Mouse (Mus musculus) stomach, embryonic 15.5 days (tissue): ENCODE data around the gene Wdr1. TPM values are rescaled to one million over a fixed set of nuclear protein-coding genes. Genes with fewer than 3 reads are reported as not detected.

Source experiments
- ATAC-seq: fragments of 200-750 bp; cut with Nextera tagmentation; 2 replicates; pipeline ENCODE4 v1.8.0; 2017; ENCODE audit warnings: low read depth, moderate number of reproducible peaks, moderate TSS enrichment; ENCODE audit not compliant: insufficient read depth, low FRiP score
- H3K27ac ChIP-seq: fragments of 300-500 bp; sonication (generic); 2 replicates; pipeline ENCODE4 v1.5.1; 2015; ENCODE audit warnings: mild to moderate bottlenecking, inconsistent platforms
- H3K27me3 ChIP-seq: fragments of 300-500 bp; sonication (generic); replicated peaks from 2 replicates; pipeline ENCODE4 v1.6.1; 2015; ENCODE audit warnings: inconsistent platforms
- H3K36me3 ChIP-seq: fragments of 300-500 bp; sonication (generic); 2 replicates; pipeline ENCODE4 v1.6.1; 2015; ENCODE audit warnings: inconsistent platforms
- H3K4me1 ChIP-seq: fragments of 300-500 bp; sonication (generic); 2 replicates; pipeline ENCODE4 v1.6.1; 2015; ENCODE audit warnings: inconsistent platforms
- H3K4me2 ChIP-seq: fragments of 300-500 bp; sonication (generic); 2 replicates; pipeline ENCODE4 v1.6.1; 2015; ENCODE audit warnings: mild to moderate bottlenecking, inconsistent platforms
- H3K4me3 ChIP-seq: fragments of 300-500 bp; sonication (generic); replicated peaks from 2 replicates; pipeline ENCODE4 v1.5.1; 2015; ENCODE audit warnings: inconsistent platforms
- H3K9ac ChIP-seq: fragments of 300-500 bp; sonication (generic); 2 replicates; pipeline ENCODE4 v1.6.1; 2015; ENCODE audit warnings: inconsistent platforms
- H3K9me3 ChIP-seq: fragments of 300-500 bp; sonication (generic); 2 replicates; pipeline ENCODE4 v1.6.1; 2016; ENCODE audit warnings: inconsistent platforms
- WGBS: fragments of 180-500 bp; shearing (Covaris S2); methylation state at CpG from one replicate; pipeline ENCODE4 v1.1.7; 2015; 5-methylcytosine and 5-hydroxymethylcytosine counted together
- polyA plus RNA-seq: library from polyadenylated mRNA; unstranded; fragments of >200 nt; fragmentation: Nextera tagmentation; extraction: Ambion mirVana; gene quantifications from 2 replicates; pipeline ENCODE4 v1.2.1, GENCODE M21; 2015

The Wdr1 gene
- polyA plus RNA-seq, 1 experiment from 2014 or later, result 227 TPM

DNA sequence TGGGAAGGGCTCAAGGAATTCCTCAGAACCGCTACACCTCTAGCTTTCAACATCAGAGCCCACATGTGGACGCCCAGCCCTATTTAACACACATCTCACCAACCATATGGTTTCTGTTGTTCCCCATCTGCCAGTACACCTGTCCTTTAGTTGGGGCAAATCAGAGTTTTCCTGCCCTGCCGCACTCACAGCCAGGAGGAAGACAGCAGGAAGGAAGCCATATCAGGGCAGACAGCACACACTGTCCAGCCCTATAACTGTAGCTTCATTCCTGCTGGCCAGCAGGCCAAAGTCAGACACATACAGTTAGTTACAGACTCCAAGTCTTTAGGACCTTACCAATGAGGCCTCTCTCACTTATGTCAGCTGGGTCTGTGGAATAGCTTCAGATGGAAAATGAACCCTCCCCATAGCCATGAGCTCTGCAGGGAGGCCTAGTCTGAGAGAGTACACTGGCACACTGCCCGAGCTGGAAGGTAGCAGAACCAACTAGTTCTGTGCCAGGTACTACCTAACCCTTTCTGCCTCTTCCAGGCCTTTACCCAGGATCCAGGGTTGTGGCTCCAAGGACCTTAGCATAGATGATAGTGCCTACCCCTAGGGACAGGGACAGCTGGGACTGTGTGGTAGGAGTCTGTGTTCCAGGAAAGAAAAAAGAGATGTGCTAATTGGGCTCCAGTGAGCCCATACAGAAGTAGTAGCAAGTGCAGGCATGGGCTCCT lies 19.4 kb downstream of the Wdr1 start:
- Histone ChIP-seq H3K4me1 (no peaks in the 10 kb centered on the region), H3K9ac (no peak overlapping the region), H3K36me3 (peaks cover 91% of the 10 kb centered on the region), H3K4me3 (no peak overlapping the region), H3K4me2 (no peak overlapping the region), H3K27ac (no peak overlapping the region), H3K27me3 (no peaks in the 10 kb centered on the region), H3K9me3 (no peaks in the 10 kb centered on the region)
- WGBS, result 94% methylated on average over 4 of the region's 4 CpGs
- ATAC-seq, result no peak

DNA sequence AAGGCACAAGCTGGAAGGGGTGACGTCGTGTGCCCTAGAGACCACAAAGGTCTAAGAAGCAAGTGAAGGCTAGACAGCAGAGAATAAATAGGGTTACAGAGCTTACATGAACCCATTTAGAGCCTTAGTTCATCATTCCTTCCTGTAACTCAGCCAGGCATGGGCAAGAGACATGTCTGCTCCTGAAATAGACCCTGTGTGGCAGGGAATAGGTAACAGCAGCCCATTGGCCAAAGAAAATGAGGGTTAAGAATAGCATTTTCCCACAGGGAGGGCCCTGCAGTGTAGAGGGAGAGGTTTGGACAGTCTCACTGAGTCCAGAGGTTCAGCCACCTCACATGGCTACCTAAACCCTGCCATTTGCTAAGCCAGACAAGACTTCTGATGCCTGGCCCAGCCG lies 21.3 kb downstream of the Wdr1 start:
- Histone ChIP-seq H3K27me3 (no peaks in the 10 kb centered on the region), H3K9me3 (no peaks in the 10 kb centered on the region), H3K27ac (no peak overlapping the region), H3K4me1 (no peaks in the 10 kb centered on the region), H3K4me3 (no peak overlapping the region), H3K36me3 (peaks cover 88% of the 10 kb centered on the region), H3K9ac (no peak overlapping the region), H3K4me2 (no peak overlapping the region)
- 89% methylated on average over 3 of the region's 3 CpGs for WGBS
- no peak for ATAC-seq

DNA sequence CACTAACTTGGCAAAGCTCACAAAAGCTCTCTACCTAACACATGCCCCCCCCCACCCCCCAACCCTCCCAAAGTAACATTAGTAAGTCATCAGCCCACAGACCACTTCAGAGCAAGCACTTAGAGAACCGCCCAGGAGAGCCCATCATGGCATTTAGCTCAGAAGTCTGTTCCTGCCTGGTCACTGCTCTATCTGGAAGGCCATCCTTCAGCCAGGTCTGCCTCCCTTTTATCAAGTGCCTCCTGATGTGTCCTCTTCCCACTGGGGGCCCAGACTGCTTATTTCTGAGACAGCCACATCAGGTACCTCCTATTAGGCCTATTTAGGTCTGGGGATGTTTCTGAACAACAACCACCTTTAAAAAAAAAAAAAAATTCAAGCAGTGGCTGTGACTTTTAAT lies 22.1 kb downstream of the Wdr1 start:
- Histone ChIP-seq H3K4me1 (no peaks in the 10 kb centered on the region), H3K4me2 (no peak overlapping the region), H3K27me3 (no peaks in the 10 kb centered on the region), H3K9me3 (no peaks in the 10 kb centered on the region), H3K36me3 (peaks cover 89% of the 10 kb centered on the region), H3K4me3 (no peak overlapping the region), H3K27ac (no peak overlapping the region), H3K9ac (no peak overlapping the region)
- 67% methylated on average over 1 of the region's 1 CpGs for WGBS
- no peak for ATAC-seq

DNA sequence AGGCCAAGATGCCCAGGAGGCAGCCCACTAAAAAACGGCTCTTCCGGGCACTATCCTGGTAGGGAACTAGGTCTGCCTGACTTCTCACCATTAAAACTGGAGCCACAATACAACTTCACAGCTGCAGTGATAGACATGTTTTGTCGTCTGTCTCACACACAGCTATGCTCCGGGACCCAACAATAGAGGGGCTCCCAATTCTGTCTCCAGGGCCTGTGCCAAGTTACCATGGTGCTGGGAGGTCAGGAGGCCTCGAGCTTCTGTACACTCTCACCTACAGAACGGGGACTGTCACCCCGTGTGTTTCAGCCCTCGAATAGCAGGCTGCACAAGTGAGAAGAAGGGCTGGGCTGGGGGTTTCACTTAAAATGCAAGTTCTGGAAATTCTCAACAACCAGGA lies 24.5 kb downstream of the Wdr1 start:
- no peak overlapping the region for H3K27ac ChIP-seq
- no peak overlapping the region for H3K4me3 ChIP-seq
- no peaks in the 10 kb centered on the region for H3K27me3 ChIP-seq
- no peak overlapping the region for H3K9ac ChIP-seq
- ATAC-seq, result no peak
- 86% methylated on average over 8 of the region's 8 CpGs for WGBS
- H3K36me3 ChIP-seq, result peaks cover 89% of the 10 kb centered on the region
- H3K4me1 ChIP-seq, result no peaks in the 10 kb centered on the region
- H3K4me2 ChIP-seq, result no peak overlapping the region
- H3K9me3 ChIP-seq, result no peaks in the 10 kb centered on the region

DNA sequence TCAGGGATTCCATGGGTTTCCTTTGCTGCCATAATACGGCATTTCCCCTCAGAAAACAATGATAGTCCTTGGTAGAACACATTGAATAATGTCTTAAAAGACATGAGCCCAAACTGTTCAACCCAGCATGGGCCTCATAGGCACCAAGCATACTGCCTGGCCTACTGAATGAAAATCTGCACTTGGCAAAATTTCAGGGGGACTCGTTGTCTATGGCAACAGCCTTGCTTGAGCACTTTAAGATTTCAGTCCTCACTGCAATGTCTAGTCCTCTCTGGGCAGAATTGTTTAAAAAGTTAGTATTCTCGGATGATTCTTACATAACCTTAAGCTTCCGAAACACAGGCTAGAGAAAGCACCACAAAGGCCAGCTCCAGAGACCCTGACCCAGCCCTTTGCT lies 25.2 kb downstream of the Wdr1 start:
- Histone ChIP-seq H3K4me2 (no peak overlapping the region), H3K9ac (no peak overlapping the region), H3K4me3 (no peak overlapping the region), H3K27ac (no peak overlapping the region), H3K36me3 (peaks cover 86% of the 10 kb centered on the region), H3K27me3 (no peaks in the 10 kb centered on the region), H3K4me1 (no peaks in the 10 kb centered on the region), H3K9me3 (no peaks in the 10 kb centered on the region)
- ATAC-seq, result no peak
- WGBS, result 89% methylated on average over 4 of the region's 4 CpGs

DNA sequence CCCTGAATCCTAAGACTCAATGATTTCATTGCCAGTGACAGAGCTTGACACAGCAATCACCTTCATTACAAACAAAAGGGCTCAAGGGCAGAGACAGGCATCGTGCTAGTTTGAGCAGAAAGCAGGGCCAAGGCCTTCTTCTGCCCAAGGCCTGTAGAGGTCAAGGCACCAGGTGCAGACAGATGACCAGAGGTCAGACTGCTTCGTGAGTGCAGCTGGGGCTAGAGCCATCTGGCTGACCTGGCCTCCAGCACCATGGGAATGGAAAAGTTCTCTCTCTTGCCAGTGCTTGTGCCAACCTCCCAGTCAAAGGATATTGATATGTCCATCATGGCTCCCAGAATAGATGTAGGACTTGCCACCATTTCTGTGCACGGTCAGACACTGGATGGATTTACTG lies 26.2 kb downstream of the Wdr1 start:
- Histone ChIP-seq H3K27ac (no peak overlapping the region), H3K36me3 (peaks cover 86% of the 10 kb centered on the region), H3K9me3 (no peaks in the 10 kb centered on the region), H3K9ac (no peak overlapping the region), H3K4me3 (no peak overlapping the region), H3K4me1 (no peaks in the 10 kb centered on the region), H3K27me3 (no peaks in the 10 kb centered on the region), H3K4me2 (no peak overlapping the region)
- no peak for ATAC-seq
- WGBS, result 83% methylated on average over 3 of the region's 3 CpGs

DNA sequence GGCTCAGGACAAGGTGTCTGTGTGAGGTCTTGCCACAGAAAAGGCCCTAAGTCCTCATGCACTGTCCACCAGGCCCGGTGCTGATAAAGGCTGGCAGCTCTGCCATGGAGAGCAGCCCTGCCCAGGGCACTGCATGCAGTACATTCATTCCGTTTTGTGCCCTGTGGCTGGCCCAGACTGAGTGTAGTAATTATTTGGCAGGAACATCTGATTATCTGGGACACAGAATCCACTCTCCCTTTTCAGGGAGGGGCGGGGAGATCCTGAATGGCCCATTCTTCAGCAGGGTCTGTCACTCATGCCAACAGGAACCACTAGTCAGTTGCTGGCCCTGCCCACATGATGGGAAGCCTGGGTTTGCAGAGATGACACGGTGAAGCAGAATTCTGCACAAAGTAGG lies 30.9 kb downstream of the Wdr1 start:
- Histone ChIP-seq H3K4me1 (no peaks in the 10 kb centered on the region), H3K9ac (no peak overlapping the region), H3K27me3 (no peaks in the 10 kb centered on the region), H3K4me2 (no peak overlapping the region), H3K36me3 (peaks cover 92% of the 10 kb centered on the region), H3K4me3 (no peak overlapping the region), H3K9me3 (no peaks in the 10 kb centered on the region), H3K27ac (no peak overlapping the region)
- 87% methylated on average over 4 of the region's 4 CpGs for WGBS
- ATAC-seq, result no peak; the same call in 1 of the 2 replicates

DNA sequence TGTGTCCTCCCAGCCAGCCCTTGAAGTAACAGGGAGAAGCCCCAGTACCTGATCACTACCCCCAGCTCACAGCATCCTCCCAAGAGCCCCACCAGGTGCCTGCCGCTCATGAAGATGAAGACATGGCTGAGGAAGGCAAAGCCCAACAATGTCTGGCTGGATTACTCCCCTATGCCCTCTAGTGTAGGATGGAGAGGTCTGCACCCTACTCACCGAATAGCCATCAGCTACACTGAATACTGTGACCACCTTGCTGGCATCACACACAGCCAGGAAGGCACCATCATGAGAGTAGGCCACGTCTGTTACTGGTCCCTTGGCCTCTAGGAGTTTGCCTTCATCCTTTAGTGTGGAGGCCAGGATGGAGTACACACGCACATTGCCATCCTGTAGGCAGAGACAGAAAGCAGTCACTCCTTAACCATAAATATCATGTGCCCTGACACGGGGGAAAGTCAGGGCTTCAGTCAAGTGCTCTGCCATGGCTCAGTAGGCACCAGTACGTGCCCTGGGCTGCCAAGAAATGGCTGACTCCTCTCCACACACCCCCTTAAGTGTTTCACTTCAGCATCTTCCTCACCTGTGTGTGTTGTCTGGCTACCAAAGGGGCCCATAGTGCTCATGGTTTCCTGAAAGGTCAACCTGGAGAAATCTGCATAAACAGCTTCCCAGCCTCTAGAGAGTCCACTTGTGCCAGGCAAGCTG lies 33.1 kb downstream of the Wdr1 start:
- Histone ChIP-seq H3K36me3 (peaks cover 88% of the 10 kb centered on the region), H3K27ac (no peak overlapping the region), H3K4me3 (no peak overlapping the region), H3K9me3 (no peaks in the 10 kb centered on the region), H3K27me3 (no peaks in the 10 kb centered on the region), H3K4me1 (no peaks in the 10 kb centered on the region), H3K4me2 (no peak overlapping the region), H3K9ac (no peak overlapping the region)
- WGBS, result 80% methylated on average over 6 of the region's 6 CpGs
- ATAC-seq, result 0 out of 2 replicates have a peak, but pooled peaks have one; percentile 23

DNA sequence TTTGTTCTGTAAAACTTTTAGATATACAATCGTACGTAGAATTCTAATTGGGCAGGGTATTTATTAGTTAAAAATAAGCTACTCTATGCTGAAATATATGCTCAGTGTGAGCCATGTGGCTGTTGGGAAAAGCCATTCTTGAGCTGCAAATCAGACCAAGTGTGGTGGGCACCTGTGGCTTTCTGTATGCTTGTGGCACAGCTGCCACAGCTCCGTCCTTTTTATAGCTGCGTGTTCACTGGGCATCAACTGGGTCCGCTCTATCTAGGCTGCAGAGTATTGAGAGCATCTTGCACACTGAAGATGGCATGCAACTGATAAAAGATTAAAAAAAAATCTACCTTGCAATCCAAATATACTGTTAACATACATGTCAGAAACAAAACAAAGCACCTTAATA lies 40.0 kb downstream of the Wdr1 start:
- Histone ChIP-seq H3K4me2 (no peak overlapping the region), H3K4me1 (no peaks in the 10 kb centered on the region), H3K27me3 (no peaks in the 10 kb centered on the region), H3K27ac (no peak overlapping the region), H3K9ac (no peak overlapping the region), H3K9me3 (no peaks in the 10 kb centered on the region), H3K4me3 (no peak overlapping the region), H3K36me3 (peaks cover 28% of the 10 kb centered on the region)
- 95% methylated on average over 5 of the region's 5 CpGs for WGBS
- ATAC-seq, result no peak

DNA sequence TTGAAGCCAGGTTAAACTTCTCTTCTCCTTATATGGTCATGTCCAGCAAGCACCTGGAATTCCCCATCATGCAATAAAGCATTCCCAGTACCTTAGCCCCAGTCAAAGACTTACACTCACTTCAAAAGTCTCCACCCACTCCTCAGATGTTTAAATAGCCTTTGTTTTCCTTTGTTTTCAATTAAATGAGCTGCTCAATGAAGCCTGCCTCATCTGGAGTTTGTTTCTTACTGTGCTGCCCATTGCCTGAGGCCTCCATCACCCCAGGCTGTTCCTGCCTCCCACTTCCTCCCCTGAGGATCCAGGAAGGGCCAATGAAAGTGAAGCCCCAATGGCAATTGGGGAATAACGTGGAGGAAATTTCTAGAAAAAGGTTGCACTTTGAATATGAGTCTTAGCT lies 42.2 kb downstream of the Wdr1 start:
- no peak overlapping the region for H3K27ac ChIP-seq
- peaks cover 8% of the 10 kb centered on the region; the same call in 1 of the 2 replicates for H3K36me3 ChIP-seq
- WGBS, result 65% methylated on average over 1 of the region's 1 CpGs
- no peaks in the 10 kb centered on the region for H3K27me3 ChIP-seq
- H3K4me2 ChIP-seq, result no peak overlapping the region
- no peak for ATAC-seq
- H3K9ac ChIP-seq, result no peak overlapping the region
- H3K4me3 ChIP-seq, result no peak overlapping the region
- H3K4me1 ChIP-seq, result no peaks in the 10 kb centered on the region
- no peaks in the 10 kb centered on the region for H3K9me3 ChIP-seq

DNA sequence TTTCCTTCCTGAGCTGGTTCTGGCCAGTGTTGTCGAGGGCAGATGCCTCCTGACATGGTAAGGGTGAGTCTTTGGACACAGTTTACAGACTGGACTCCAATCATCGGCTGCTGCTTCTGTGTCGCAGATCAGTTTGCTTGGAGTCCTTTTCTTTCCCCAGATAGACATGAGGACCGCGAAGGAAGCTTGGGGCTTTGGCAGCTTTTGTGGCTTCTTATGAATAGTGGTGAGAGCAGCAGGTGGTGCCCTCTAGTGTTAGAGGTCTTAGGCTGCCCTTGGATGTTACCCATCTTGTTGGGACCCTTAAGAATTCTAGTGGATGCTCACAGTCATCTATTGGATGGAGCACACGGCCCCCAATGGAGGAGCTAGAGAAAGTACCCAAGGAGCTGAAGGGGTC lies 46.8 kb downstream of the Wdr1 start:
- Histone ChIP-seq H3K27ac (no peak overlapping the region), H3K4me1 (no peaks in the 10 kb centered on the region), H3K9ac (no peak overlapping the region), H3K4me2 (no peak overlapping the region), H3K36me3 (no peaks in the 10 kb centered on the region), H3K4me3 (no peak overlapping the region), H3K9me3 (no peaks in the 10 kb centered on the region), H3K27me3 (no peaks in the 10 kb centered on the region)
- ATAC-seq, result no peak
- WGBS, result 54% methylated on average over 6 of the region's 6 CpGs

DNA sequence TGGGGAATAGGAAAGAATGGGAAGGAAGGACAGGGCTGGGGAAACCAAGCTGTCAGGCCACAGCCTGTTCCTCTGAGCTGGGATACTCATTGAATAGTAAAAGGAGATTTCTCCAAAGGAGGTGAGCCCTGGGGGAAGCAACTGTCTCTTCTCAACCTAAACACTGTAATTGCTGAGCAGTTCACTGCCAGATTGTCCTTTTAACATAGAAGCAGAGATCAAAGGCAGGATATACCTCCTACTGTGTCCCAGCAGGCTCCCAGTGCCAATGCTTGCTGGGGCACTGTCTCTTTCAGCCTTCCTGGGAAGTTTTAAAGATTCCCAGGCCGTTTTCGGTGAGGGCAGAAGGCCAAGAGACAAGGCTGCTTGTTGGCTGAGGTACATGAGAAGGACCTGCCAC lies 50.0 kb downstream of the Wdr1 start:
- Histone ChIP-seq H3K4me2 (no peak overlapping the region), H3K4me1 (no peaks in the 10 kb centered on the region), H3K27ac (no peak overlapping the region), H3K27me3 (no peaks in the 10 kb centered on the region), H3K9ac (no peak overlapping the region), H3K36me3 (no peaks in the 10 kb centered on the region), H3K4me3 (no peak overlapping the region), H3K9me3 (no peaks in the 10 kb centered on the region)
- 12% methylated on average over 2 of the region's 2 CpGs for WGBS
- ATAC-seq, result no peak
